Mouse (Mus musculus): ENCODE measurements around the gene Diras2.

The Diras2 gene

DNA sequence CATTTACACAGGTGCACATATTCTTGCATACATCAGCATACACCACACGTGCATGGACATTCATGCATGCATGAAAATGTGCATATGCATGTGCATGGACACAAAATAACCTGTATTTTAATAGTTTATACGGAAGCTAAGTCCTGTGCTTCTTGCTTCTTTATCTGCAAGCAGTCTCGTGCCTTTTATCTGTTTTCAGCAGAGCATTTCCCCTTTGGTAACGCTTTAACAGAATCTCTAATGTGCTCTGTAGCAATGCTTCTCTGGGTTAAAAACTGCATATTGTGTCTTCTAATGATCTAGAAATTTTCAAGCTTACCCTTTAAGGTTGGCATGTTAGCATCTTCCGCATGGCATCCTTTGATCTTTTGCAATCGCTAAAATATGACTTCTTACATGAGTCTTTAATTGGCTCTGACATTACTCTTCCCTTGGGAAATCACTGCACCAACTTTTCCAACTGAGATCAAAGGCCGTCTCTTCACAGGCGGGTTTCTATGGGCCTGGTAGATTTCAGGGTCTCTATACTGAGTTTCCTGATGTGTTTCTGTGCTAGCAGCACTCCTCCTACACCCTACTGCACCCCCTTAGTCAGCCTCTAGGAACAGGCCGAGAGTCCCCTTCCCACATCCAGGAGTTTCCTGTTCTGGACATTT, 21.9 kb upstream of the Diras2 start:
- no peak for DNase-seq (ENCODE audit: low read depth, low spot score)

DNA sequence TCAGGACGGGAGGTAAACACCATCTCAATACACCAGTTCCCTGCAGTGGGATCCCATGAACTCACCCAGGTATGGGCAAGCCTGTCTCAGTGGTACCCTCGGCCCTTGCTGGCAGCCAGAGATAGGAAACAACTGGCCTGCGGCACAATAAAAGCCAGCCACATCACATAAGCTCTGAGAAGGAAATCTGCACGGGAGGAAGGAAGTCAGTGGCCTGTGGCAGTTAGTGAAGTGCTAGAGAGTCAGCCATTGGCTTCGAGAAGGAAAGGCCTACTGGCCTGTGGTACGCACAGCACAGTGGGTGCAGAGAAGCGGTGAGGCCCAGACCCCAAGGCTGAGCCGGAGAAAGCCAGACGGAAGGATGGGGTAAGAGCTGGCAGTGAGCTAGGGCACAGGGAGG, 20.2 kb upstream of the Diras2 start:
- no peak for DNase-seq (ENCODE audit: low read depth, low spot score)

DNA sequence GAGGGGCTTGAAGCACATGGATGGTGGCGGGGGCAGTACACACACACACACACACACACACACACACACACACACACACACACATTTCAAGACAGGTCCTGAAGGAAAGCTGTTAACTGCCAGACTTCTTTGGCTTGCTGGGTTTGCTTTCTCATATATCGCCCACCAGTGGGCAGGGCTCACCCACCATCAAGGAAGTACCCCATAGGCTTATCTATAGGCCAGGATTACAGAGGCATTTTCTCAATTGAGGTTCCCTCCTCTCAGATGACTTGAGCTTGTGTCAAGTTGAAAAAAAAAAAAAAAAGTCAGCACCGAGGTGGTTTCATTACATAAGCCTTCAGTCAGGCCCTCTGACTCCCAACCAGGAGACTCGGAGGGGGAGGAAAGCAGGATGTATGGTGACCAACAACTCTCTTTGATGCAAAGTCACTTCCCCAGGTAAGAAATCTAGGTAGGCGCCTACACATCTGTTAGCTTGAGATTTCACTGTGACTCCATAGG, 19.7 kb upstream of the Diras2 start:
- DNase-seq (ENCODE audit: low read depth, low spot score): no peak

DNA sequence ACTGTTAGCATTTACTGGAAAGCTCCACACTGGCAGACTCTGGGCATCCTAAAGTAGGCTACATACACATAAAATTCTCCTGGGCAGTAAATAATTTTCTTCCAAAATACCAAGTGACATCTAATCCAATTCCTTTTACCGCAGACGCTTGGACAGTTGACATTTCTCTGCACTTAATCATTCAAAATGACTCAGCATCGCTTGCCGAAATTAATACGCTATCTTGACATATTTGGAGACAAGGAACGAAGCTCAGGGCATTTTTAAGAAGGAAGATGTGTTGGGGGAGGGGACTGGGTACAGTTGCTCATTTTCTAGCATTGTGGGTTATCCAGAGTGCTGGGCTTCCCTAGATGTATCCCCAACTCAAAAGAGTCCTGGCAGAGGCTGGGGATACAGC, 15.2 kb upstream of the Diras2 start:
- no peak for DNase-seq (ENCODE audit: low read depth, low spot score)

DNA sequence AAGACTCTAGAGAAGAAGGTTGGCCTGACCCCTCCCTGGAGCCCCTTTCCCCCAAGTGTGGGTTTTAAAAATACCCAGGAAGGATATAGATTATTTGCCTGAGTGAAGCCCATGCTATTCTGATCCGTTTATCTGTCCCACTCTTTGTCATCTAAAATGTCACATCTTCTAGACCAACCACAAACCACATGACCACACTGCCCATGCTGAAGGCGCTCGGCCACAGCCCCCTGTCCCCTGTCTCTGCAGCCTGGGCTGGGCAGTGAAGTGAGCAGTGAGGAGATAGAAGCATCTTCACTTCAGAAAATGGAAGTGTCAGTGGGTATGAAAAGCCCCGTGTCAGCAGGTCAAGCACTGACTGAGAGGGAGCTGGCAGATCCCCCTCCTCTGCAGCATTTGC, 11.6 kb upstream of the Diras2 start:
- no peak for DNase-seq (ENCODE audit: low read depth, low spot score)

DNA sequence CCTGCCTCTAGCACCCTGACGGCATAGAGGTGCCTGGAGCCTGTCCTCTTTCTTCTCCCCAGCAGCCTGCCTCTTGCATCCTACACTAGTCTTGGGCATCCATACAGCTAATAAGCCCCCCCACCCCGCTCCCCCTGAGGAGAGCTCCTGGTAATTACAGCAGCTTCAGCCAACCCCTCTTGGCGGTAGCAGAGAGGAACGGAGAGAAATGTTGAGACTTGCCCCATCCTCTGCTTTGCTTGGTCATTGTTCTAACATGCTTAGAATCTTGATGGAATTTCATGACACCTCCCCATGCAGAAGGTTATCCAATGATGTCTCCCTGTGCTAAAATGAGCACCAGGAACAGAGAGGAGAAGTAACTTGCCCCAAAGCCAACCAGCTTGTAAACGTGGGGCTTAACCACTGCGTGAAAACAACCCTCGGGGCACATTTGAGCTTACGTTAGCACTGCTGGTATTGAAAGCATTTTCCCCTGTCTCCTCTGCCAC, 11.0 kb upstream of the Diras2 start:
- no peak for DNase-seq (ENCODE audit: low read depth, low spot score)

DNA sequence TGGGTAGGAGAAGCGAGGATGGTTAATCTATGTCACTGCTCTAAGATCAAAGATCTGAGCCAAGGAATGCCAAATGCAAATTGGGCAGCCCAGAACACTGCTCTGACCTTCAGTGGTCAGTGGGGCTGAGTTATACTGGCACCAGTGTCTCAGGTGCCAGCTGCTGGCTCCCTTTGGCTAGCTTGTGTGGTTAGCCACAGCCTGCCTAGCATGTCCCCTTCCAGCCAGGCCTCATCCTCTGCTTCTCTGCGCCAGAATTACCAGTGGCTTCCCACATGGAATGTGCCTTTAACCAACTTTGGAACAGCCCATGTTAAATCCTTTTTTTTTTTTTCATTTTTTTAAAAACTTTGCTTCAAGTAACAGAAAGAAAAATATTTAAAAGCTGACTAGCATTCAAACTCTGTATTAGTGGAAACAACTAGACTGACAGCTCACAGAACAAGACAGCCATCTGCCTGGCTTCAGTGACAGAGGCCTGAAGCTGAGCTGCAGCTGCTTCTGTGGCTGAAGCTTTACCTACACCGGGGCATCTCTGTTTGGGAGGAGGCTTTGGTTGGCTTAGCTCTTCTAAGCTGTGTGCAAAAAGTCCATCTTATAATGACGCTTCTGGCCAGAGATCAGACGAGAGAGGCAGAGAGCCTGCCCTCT, 10.4 kb upstream of the Diras2 start:
- no peak for DNase-seq (ENCODE audit: low read depth, low spot score)

DNA sequence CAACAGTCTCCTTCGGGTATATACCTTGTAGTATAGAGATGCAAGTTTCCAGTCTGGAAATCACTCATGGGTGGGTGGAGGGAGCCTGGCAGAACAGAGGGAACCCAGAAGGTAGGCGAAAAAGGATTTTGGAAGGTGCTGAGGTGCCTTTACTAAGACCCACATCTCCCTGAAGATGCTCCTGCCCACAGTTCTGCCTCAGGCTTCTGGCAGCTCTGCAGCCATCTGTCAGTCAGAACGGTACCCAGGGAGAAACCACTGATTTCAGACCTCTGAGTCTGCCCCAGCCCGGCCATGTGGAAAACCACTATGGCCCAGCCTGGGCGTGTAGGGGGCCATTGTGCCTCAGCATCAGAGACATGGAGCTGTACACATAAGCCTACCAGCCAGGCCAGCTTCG, 8.4 kb upstream of the Diras2 start:
- DNase-seq (ENCODE audit: low read depth, low spot score): peak; percentile 54

DNA sequence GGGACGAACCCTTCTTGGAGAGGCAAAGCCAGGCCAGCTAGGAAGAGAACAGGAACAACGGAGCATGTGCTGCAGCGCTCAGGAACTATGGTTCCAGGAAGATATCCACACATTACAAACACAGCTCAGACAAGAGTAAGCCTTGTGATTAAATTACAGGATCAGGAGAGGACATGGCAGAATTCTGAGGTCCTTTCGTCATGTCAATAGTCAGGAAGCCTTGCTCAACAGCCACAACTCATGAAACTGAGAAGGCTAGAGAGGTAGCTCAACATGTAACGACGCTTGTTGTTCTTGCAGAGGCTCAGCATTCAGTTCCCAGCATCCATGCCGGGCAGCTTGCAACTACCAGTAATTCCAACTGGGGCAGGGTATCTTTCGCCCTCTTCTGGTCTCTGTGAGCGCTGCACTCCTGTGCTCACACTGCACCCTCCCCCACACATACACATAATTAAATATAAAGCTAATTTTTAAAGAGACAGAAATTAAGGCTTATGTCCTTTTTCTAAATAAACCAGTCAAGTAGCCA, 7.6 kb upstream of the Diras2 start:
- no peak for DNase-seq (ENCODE audit: low read depth, low spot score)

DNA sequence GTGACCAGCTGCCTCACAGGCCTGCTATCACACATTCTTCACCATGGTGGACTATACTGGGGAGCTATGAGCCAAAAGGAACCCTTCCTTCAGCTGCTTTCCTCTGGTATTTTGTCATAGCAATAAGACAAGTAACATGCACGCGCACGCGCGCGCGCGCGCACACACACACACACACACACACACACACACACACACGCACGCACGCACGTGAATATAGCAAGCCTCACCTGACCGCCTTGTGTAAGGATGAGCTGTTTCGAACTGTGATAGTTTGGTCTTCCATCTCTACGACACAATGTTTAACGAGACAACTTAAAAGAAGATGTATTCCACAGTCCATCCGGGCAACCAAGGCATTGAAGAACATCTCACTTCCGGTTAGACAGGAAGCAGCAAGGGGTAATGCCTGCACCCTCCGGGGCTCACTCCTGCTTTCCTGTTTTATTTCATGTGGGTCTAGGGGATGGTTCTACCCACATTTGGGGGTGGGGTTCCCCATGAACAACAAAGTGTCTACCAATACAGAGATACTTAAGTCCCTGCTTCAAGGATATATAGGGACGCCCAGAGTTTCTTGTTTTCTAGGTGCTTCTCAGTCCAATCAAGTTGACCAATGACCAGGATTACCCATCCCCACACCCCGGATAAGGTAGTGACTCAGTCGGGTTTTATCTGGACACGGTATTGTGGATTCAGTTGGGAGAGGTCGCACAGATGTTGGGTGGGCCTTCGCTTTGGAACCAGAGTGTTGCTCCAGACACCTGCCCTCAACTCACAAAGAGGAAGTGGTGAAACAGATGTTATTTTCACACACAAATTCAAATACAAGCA, 6.9 kb upstream of the Diras2 start:
- peak; percentile 90 for DNase-seq (ENCODE audit: low read depth, low spot score)

DNA sequence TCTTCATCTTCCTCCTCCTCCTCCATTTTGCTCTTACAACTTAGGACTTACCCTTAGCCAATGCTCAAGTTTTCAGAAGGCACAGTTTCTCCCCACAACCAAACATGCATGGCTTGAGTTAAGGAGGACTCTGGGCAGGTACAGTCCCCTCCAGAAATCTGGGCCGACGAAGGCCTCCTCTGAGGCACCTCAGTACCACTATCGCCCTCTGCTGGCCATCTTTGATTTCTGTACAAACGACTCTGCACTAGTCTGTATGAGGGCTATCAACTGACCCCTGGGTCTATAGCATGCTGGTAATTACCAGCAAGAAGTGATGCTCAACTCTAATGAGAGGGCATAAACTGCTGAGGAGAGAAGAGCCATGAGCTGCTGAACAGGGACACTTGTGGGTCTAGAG, 4.5 kb upstream of the Diras2 start:
- peak; percentile 85 for DNase-seq (ENCODE audit: low read depth, low spot score)

DNA sequence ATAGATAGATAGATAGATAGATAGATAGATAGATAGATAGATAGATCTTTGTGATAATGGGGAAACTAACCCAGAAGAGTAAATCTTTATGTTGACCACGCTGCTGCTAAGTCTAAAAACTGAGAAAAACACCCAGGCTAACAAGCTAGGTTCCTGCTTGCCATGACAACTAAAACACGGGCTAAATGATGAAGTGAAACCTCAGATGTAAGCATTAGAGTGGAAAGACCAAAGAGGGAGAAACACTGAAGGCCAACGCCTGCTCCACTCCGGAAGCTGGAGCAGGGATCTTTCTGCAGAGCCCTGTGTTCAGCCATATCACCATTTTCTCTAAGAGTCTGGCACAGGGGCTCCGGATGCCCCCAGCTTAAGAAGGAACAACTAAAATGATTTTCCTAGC, 2.6 kb upstream of the Diras2 start:
- peak; percentile 73 for DNase-seq (ENCODE audit: low read depth, low spot score)

DNA sequence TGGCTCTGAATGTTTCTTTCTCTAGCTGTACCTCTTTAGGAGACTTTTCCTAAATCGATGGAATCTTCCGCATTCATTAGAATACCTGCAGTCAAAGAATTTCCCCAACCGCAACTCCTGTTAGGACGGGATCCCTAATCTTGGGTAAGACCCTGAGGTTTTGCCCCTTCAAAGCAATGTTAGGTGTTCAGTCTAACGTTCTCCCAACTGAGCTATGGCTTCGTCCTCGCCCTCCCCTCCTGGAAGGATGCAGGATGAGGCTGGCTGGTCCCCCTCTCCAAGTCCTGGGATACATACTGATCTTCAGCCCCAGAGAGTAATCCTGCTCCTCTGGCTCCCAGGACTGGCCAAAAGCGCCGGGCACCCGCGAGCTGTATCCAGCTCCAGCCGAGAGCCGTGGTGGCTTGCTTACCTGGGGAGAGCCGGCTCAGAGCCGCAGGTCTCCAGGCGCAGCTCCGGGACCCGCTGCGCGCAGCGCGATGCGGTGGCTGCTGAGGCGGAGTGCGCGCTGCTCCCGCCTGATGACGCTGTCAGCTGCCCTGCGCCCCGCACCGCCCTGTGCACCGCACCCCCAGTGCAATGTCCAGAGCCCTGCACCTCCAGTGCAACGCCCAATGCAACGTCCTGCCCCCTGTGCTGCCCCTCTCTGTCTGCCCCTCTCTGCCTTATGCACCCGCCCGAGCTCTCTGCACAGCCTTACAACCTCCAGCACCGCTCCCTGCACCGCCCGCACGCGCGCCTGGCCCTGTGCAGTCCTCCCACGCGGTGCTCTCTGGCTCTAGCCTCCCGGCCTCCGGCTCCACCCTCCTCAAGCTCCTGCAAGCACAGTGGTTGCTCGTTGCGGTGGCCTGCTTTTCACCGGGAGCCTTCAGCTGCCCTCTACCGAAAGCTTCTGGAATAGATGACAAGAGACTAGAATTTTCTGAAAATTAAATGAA, 802 bp downstream of the Diras2 start:
- no peak for DNase-seq (ENCODE audit: low read depth, low spot score)

DNA sequence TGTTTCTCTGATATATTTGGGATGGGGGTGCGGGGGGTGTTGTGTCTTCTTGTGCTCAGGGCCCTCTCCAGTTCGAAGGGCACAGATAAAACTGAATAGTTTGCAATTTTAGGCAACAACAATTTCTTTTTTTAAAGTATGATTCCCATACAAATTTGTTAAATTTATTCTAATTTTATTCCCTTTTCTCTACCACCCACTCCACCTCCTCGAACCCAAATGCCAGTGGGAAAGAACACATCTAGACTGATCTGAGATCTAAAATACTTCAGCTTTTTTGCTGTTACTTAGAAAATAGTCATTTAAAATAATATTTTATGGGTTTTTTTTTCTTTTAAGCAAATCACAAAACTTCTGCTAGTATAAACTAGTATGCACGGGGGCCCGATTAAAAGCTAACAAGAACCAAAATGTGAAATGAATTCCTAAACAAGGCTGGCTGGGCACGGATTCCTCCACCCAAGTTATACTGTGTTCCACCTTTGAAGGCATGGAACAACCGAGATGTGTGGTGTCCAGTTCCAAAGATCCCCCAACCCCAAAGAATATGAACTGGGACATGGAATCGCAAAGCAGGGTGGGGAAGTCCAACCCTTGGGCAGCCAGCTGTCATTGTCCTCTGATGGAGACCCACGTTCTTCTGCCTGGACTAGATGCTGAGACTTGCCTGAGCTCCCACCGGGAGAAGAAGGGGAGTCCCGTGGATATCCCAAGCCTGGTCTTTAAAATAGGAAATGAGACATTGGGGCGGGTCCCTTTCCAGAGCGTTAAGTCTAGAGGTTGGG, 1.7 kb downstream of the Diras2 start:
- no peak for DNase-seq (ENCODE audit: low read depth, low spot score)

DNA sequence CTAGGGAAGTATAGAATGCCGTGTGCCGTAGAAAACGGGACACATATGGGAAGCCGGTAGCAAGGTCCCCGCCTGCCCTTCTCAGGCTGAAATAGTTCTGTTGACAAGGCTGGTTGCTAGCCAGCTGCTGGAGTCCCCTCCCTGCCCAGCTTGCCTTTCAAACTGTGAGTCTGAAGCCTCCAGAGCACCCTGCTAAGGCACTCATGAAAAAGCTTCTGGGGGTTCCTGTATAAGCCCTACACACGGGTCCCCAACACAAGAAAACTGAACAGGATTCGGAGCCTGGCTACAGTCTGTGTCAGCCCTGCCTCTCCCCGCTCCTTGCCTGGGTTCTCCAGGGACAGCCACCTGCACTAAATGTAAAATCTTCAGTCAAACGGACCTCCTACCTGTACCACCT, 2.3 kb downstream of the Diras2 start:
- DNase-seq (ENCODE audit: low read depth, low spot score): no peak

DNA sequence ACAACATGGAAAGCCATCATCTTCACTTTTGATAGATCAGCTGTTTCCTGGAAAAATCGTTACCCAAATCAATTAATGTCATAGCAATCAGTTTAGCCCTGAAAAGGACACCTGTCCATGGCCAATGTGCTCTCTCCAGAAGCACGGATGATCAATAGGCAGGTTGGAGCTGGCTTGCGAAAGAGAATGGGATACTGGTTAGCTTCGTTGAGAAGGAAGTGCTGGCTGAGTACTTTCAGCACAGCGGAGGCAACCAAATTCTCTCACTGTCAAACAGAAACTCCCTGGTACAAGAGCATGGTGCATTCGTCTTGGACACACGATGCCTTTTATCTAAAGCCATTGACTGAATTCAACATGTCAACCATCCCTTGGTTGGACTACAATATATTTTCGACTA, 2.8 kb downstream of the Diras2 start:
- DNase-seq (ENCODE audit: low read depth, low spot score): no peak

DNA sequence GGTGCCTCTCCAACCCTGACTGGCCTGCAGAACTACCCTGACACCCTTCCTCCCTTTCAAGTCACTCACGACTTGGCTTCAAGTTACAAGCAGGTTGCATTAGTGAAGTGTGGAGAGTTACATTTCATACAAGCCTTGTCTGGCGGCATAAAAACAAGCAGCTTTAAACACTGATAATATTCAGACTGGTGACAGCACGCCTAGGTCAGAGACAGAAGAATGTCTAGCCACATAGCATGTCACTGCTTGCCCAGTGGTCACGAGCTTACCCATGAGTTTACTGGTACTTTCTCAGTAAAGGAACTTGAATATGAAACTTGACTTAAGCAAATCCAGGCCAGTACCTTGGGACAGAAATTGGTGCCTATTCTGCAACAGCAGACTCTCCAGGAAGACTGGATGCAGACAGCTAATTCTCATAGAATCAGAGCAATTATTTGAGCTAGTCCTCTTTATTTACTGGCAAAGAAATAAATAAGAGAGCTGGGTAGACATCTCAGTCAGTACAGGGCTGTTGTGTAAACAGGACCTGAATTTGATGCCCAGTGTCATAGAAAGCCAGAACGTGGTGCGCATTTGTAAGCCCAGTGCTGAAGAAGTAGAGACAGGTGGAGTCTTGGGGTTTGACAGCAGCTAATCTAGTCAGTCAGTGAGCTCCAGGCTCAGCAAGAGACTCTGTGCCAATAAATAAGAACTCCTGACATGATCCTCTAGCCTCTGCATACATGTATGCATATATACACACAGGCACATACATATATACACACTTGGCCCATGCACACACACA, 4.6 kb downstream of the Diras2 start:
- DNase-seq (ENCODE audit: low read depth, low spot score): no peak

DNA sequence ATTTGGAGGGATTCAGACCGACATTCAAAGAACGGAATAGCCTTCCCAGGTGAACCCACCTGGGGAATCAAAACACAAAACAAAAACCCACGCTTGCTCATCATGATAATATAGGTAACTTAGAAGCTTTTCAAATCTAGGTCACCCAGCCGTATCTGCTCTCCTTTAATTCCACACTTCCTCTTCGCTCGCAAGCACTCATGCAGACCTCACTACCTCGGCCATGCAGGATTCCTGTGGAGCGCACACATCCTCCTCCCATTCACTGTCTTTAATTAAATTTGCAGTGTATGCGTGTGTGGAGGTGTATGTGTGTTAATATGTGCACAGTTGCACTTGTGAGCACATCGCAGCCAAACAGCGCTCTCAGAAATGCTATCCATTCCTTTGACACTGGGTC, 6.8 kb downstream of the Diras2 start:
- DNase-seq (ENCODE audit: low read depth, low spot score): no peak

DNA sequence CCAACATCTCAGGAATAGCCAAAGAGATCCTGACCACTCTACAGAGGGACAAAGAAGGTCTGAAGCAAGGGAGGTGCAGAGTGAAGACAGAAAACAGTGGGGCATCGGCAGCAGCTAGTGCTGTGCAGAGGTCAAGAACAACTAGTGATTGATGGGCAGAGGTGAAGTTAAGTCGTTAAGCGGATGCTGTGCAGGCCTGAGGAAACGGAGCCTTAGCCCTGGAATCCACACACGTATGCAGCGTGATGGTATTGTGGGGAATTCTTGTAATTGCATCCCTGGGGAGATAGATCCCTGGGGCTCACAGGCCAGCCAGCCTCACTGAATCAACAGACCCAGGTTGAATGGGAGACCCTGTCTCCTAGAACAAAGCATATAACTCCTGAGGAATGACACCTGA, 9.9 kb downstream of the Diras2 start:
- no peak for DNase-seq (ENCODE audit: low read depth, low spot score)

DNA sequence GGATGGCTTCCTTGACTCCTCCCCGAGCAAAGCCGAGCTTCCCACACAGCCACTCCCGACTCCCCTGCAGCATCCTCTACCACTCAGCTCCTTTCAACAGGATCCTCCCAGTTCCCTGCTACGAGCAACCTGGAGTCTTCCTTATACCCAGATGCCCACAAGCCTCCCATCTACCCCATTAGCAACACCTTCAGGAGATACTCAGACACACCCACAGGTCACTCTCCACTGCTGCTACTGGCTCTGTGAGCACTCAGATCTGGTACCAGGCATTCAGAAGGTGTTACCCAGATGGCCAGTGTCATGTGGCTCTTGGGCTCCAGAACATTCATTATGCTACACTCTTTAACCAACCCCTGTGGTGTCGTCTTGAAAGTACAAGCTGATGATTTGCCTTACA, 11.7 kb downstream of the Diras2 start:
- DNase-seq (ENCODE audit: low read depth, low spot score): no peak

All from A20 (cell line).